Mouse (Mus musculus) lung, postnatal 0 days (tissue): ENCODE data around the gene Hpse2. TPM values are rescaled to one million over a fixed set of nuclear protein-coding genes. Genes with fewer than 3 reads are reported as not detected.
A peak's percentile ranks its signal among the peaks of the same experiment; 100 is the strongest.

Experiments used
- ATAC-seq: fragments of 200-750 bp; cut with Nextera tagmentation; 2 replicates; pipeline ENCODE4 v1.8.0; 2017; ENCODE audit warnings: moderate library complexity
- DNase-seq: peaks from one replicate; pipeline ENCODE4 v3.0.0-alpha.2; 2016; ENCODE audit warnings: low spot score
- H3K27ac ChIP-seq: fragments of 300-500 bp; sonication (generic); 2 replicates; pipeline ENCODE4 v1.5.1; 2014; ENCODE audit warnings: antibody characterized with exemption, mild to moderate bottlenecking, low read length, mixed read lengths
- H3K27me3 ChIP-seq: fragments of 300-500 bp; sonication (generic); replicated peaks from 2 replicates; pipeline ENCODE4 v1.6.1; 2014; ENCODE audit warnings: low read length, mixed read lengths; ENCODE audit not compliant: insufficient read depth
- H3K36me3 ChIP-seq: fragments of 300-500 bp; sonication (generic); 2 replicates; pipeline ENCODE4 v1.6.1; 2014; ENCODE audit warnings: low read length, mixed read lengths; ENCODE audit not compliant: insufficient read depth
- H3K4me1 ChIP-seq: fragments of 300-500 bp; sonication (generic); 2 replicates; pipeline ENCODE4 v1.6.1; 2014; ENCODE audit warnings: antibody characterized with exemption, low read depth, low read length, mixed read lengths; ENCODE audit not compliant: insufficient read depth
- H3K4me2 ChIP-seq: fragments of 300-500 bp; sonication (generic); replicated peaks from 2 replicates; pipeline ENCODE4 v1.6.1; 2014; ENCODE audit warnings: low read depth, mild to moderate bottlenecking, low read length, moderate library complexity, mixed read lengths
- H3K4me3 ChIP-seq: fragments of 300-500 bp; sonication (generic); 2 replicates; pipeline ENCODE4 v1.5.1; 2014; ENCODE audit warnings: low read depth, low read length
- H3K9ac ChIP-seq: fragments of 300-500 bp; sonication (generic); replicated peaks from 2 replicates; pipeline ENCODE4 v1.6.1; 2014; ENCODE audit warnings: low read depth, mild to moderate bottlenecking
- H3K9me3 ChIP-seq: fragments of 300-500 bp; sonication (generic); 2 replicates; pipeline ENCODE4 v1.6.1; 2016; ENCODE audit warnings: low read length, mixed read lengths
- CTCF ChIP-seq: IDR thresholded peaks from 2 replicates; pipeline ENCODE4 v1.5.1; 2016; ENCODE audit warnings: antibody characterized with exemption, mild to moderate bottlenecking
- EP300 ChIP-seq: IDR thresholded peaks from 2 replicates; pipeline ENCODE4 v1.6.1; 2016; ENCODE audit warnings: antibody characterized with exemption, mild to moderate bottlenecking, control low read depth
- WGBS: fragments of 180-500 bp; shearing (Covaris S2); extraction: QIAGEN DNeasy Blood & Tissue Kit; methylation state at CpG from one replicate; pipeline ENCODE4 v1.1.7; 2014; 5-methylcytosine and 5-hydroxymethylcytosine counted together
- polyA plus RNA-seq: library from polyadenylated mRNA; unstranded; fragments of >200 nt; fragmentation: Nextera tagmentation; extraction: Ambion mirVana; gene quantifications from 2 replicates; pipeline ENCODE4 v1.2.1, GENCODE M21; 2015

The Hpse2 gene
- polyA plus RNA-seq: 0.64 and 0.76 TPM in 2 replicates

GRCm38 (mm10) chr19:43388017-43388904 is at the start of gene Hpse2:
Hpse2 (minus strand) TSS chr19:43388355.
- no peak for TF ChIP-seq EP300
- no peak for TF ChIP-seq CTCF
- H3K36me3 ChIP-seq: no peaks in the 10 kb centered on the region
- peaks cover 22% of the 10 kb centered on the region for H3K27me3 ChIP-seq
- peak within 1 kb of the TSS; percentile 32 for H3K4me3 ChIP-seq
- peak within 1 kb of the TSS; percentile 52 for H3K4me2 ChIP-seq
- H3K9me3 ChIP-seq: no peaks in the 10 kb centered on the region
- DNase-seq: peak; percentile 50
- no peak; the same call in 1 of the 2 replicates for ATAC-seq
- no peak within 1 kb of the TSS for H3K27ac ChIP-seq
- 2% methylated on average over 18 of the region's 18 CpGs for WGBS
- H3K4me1 ChIP-seq: no peaks in the 10 kb centered on the region
- H3K9ac ChIP-seq: no peak within 1 kb of the TSS

GRCm38 (mm10) chr19:43427446-43428224 is 39.5 kb upstream of the Hpse2 start:
- Histone ChIP-seq H3K4me1 (no peaks in the 10 kb centered on the region), H3K9me3 (no peaks in the 10 kb centered on the region), H3K27ac (no peak overlapping the region), H3K4me3 (no peak overlapping the region), H3K27me3 (no peaks in the 10 kb centered on the region), H3K36me3 (no peaks in the 10 kb centered on the region), H3K4me2 (no peak overlapping the region), H3K9ac (no peak overlapping the region)
- TF ChIP-seq CTCF: no peak
- TF ChIP-seq EP300: no peak
- no peak for DNase-seq
- ATAC-seq: no peak
- WGBS: 77% methylated on average over 24 of the region's 24 CpGs

GRCm38 (mm10) chr19:43424082-43424481 is 35.9 kb upstream of the Hpse2 start:
- no peak for ATAC-seq
- H3K9ac ChIP-seq: no peak overlapping the region
- H3K36me3 ChIP-seq: no peaks in the 10 kb centered on the region
- 72% methylated on average over 2 of the region's 2 CpGs for WGBS
- H3K4me3 ChIP-seq: no peak overlapping the region
- no peaks in the 10 kb centered on the region for H3K27me3 ChIP-seq
- TF ChIP-seq EP300 (no peak), CTCF (no peak)
- H3K27ac ChIP-seq: no peak overlapping the region
- H3K4me1 ChIP-seq: no peaks in the 10 kb centered on the region
- no peak for DNase-seq
- no peak overlapping the region for H3K4me2 ChIP-seq
- no peaks in the 10 kb centered on the region for H3K9me3 ChIP-seq

- H3K9ac ChIP-seq: no peak overlapping the region
- TF ChIP-seq CTCF: no peak
- TF ChIP-seq EP300: no peak
- H3K27ac ChIP-seq: no peak overlapping the region
- no peaks in the 10 kb centered on the region for H3K9me3 ChIP-seq
- ATAC-seq: no peak
- H3K4me1 ChIP-seq: no peaks in the 10 kb centered on the region
- no peaks in the 10 kb centered on the region for H3K36me3 ChIP-seq
- no peak overlapping the region for H3K4me2 ChIP-seq
- DNase-seq: no peak
- H3K27me3 ChIP-seq: no peaks in the 10 kb centered on the region
- no peak overlapping the region for H3K4me3 ChIP-seq
- WGBS: 76% methylated on average over 3 of the region's 3 CpGs
Measured at GRCm38 (mm10) chr19:43420506-43420905, 32.4 kb upstream of the Hpse2 start.

DNA sequence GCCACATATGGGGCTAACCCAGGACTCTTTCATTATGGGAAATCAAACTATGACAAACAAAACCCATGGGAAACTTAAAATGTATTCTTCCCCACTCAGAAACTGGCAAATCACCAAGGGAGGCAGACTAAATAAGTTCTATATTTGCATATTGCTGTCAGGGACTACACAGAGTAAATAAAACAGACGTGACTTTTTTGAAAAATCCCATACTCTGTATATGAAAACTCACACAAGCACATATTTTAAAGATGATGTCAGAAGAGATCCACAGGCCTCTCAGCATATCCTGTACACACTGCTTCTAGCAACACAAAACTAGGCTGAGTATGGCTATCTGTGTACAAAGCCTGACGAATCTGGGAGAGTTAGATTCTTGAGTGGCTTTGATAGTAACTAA is 27.4 kb upstream of the Hpse2 start:
- Histone ChIP-seq H3K9me3 (no peaks in the 10 kb centered on the region), H3K4me3 (no peak overlapping the region), H3K36me3 (no peaks in the 10 kb centered on the region), H3K27me3 (no peaks in the 10 kb centered on the region), H3K27ac (no peak overlapping the region), H3K4me2 (no peak overlapping the region), H3K4me1 (no peaks in the 10 kb centered on the region), H3K9ac (no peak overlapping the region)
- DNase-seq (peak; percentile 26), ATAC-seq (peak; percentile 59)
- TF ChIP-seq CTCF (no peak), EP300 (no peak)
- 32% methylated on average over 2 of the region's 2 CpGs for WGBS

GRCm38 (mm10) chr19:43407181-43407580 is 19.0 kb upstream of the Hpse2 start:
- Histone ChIP-seq H3K36me3 (no peaks in the 10 kb centered on the region), H3K4me3 (no peak overlapping the region), H3K4me2 (no peak overlapping the region), H3K9ac (no peak overlapping the region), H3K27me3 (no peaks in the 10 kb centered on the region), H3K4me1 (no peaks in the 10 kb centered on the region), H3K27ac (no peak overlapping the region), H3K9me3 (no peaks in the 10 kb centered on the region)
- DNase-seq (no peak), ATAC-seq (no peak)
- WGBS: 17% methylated on average over 1 of the region's 1 CpGs
- TF ChIP-seq EP300: no peak
- no peak for TF ChIP-seq CTCF
